Mouse (Mus musculus): ENCODE measurements around the gene Rgcc.

- TF ChIP-seq CTCF (IDR thresholded peaks at IDR 0.05) = no peak
- no peak for TF ChIP-seq POLR2A (IDR thresholded peaks at IDR 0.05; ENCODE audit: insufficient read depth, low read depth, low read length)
Observed at GRCm38 (mm10) chr14:79284616-79285015, 16.8 kb downstream of the Rgcc start.

Data from heart, adult 2 months (tissue).